Comparison of ENCODE assay signal across 17 mouse cellular contexts in the genomic region with DNA sequence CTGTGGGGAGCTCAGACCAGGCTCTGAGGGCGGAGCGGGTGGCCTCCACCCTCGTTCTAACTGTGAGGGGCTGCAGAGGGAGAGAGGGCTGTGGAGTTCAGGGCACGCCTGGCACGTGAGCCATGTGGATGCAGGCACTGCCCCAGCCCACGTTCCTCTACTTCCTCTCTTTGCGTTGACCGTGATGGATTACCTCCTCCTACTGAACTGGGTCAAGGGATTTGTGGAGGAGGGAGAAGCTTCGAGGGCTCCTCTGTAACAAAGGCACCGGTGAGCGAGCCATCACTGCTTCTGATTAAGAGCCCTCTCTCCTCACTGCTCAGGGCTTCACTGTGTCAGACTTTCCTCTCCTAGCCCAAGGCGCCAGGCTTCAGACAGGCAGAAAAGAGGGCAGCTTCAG.
A peak's percentile ranks its signal among the peaks of the same experiment; 100 is the strongest.
DNase-seq lines count a peak whose midpoint lies in the region; ATAC-seq lines count a peak whose summit lies in the region.
"Had no signal": no experiment of that assay in that cellular context is flagged by ENCODE, and none has a peak within 500 bp of the region (broad histone marks: within the 10 kb centered on the region; RNA-seq: fewer than 3 reads in every experiment).

No protein-coding gene starts in this region.

- peak; percentile 44 for DNase-seq in intestine, embryonic 14.5 days (ENCODE audit: low spot score)
- DNase-seq in testis, postnatal 10 days (ENCODE audit: low spot score): peak; percentile 32
- no peak for DNase-seq in testis, postnatal 14 days (ENCODE audit: low spot score)
- peak; percentile 32 for DNase-seq in embryo, embryonic 11 days
- no peak for DNase-seq in left cerebral cortex, adult 11 months (ENCODE audit: low spot score)
- no peak for DNase-seq in left cerebral cortex, postnatal 10 days (ENCODE audit: extremely low spot score in 1 of 2, low spot score in 2 of 2)
- DNase-seq: cerebellum, postnatal 36 days; forebrain, postnatal 0 days; gastrocnemius, postnatal 10 days; kidney, adult 18-20 months had no signal

- H3K4me2 ChIP-seq in intestine, embryonic 14.5 days (ENCODE audit: low read length): no peak overlapping the region
- H3K4me2 ChIP-seq in intestine, embryonic 15.5 days (replicated peaks): no peak overlapping the region
- H3K4me2 ChIP-seq: heart, embryonic 13.5 days; limb, embryonic 12.5 days; liver, embryonic 15.5 days had no signal

- no peak overlapping the region for H3K4me3 ChIP-seq in intestine, embryonic 14.5 days (ENCODE audit: low read depth, low read length)
- no peak overlapping the region for H3K4me3 ChIP-seq in intestine, embryonic 15.5 days (replicated peaks)
- H3K4me3 ChIP-seq: heart, embryonic 13.5 days; limb, embryonic 12.5 days; liver, embryonic 15.5 days had no signal

- no peak overlapping the region for H3K9ac ChIP-seq in intestine, embryonic 14.5 days (ENCODE audit: low read length)
- H3K9ac ChIP-seq in intestine, embryonic 15.5 days: no peak overlapping the region
- H3K9ac ChIP-seq: forebrain, postnatal 0 days; heart, embryonic 13.5 days; limb, embryonic 12.5 days; liver, embryonic 15.5 days had no signal

- H3K36me3 ChIP-seq in intestine, embryonic 14.5 days (ENCODE audit: control insufficient read depth, insufficient read depth, low read length): no peaks in the 10 kb centered on the region
- H3K36me3 ChIP-seq in intestine, embryonic 15.5 days: no peaks in the 10 kb centered on the region
- H3K36me3 ChIP-seq: heart, embryonic 13.5 days; limb, embryonic 12.5 days; liver, embryonic 15.5 days had no signal

- intact Hi-C loops in left cerebral cortex, postnatal 10 days (cut with DNase I): no loop called here

- no peaks in the 10 kb centered on the region for H3K27me3 ChIP-seq in intestine, embryonic 14.5 days (replicated peaks; ENCODE audit: control insufficient read depth, insufficient read depth, low read length)
- H3K27me3 ChIP-seq in intestine, embryonic 15.5 days (replicated peaks): no peaks in the 10 kb centered on the region
- H3K27me3 ChIP-seq: heart, embryonic 13.5 days; liver, embryonic 15.5 days had no signal

- no peaks in the 10 kb centered on the region for H3K9me3 ChIP-seq in intestine, embryonic 14.5 days (ENCODE audit: control insufficient read depth, low read length)
- H3K9me3 ChIP-seq in intestine, embryonic 15.5 days: no peaks in the 10 kb centered on the region
- H3K9me3 ChIP-seq: heart, embryonic 13.5 days; liver, embryonic 15.5 days had no signal

- WGBS in intestine, embryonic 14.5 days: 31% methylated on average over 12 of the region's 12 CpGs
- 45% methylated on average over 12 of the region's 12 CpGs for WGBS in intestine, embryonic 15.5 days

- no peaks in the 10 kb centered on the region for H3K4me1 ChIP-seq in intestine, embryonic 14.5 days (replicated peaks; ENCODE audit: control insufficient read depth, insufficient read depth, low read length)
- H3K4me1 ChIP-seq in intestine, embryonic 15.5 days (replicated peaks): no peaks in the 10 kb centered on the region
- H3K4me1 ChIP-seq: limb, embryonic 12.5 days; liver, embryonic 15.5 days had no signal

- H3K27ac ChIP-seq in intestine, embryonic 14.5 days (ENCODE audit: low read depth): no peak overlapping the region
- H3K27ac ChIP-seq in intestine, embryonic 15.5 days: no peak overlapping the region
- H3K27ac ChIP-seq: heart, embryonic 13.5 days; limb, embryonic 12.5 days; liver, embryonic 15.5 days; macrophage had no signal

- no peak for ATAC-seq in intestine, embryonic 14.5 days (replicated peaks; ENCODE audit: low FRiP score, low TSS enrichment, low read depth)
- ATAC-seq in intestine, embryonic 15.5 days: no peak
- ATAC-seq: activated CD4-positive, CD25-positive, alpha-beta regulatory T cell, adult 4 months; CD4-positive, CD25-positive, alpha-beta regulatory T cell, adult 4 months; forebrain, postnatal 0 days had no signal

Comparison
In these comparisons a context has a peak if more than half of its experiments do, and no peak if none do; other contexts are left out.
1. DNase-seq: peak in intestine, embryonic 14.5 days (single experiment), testis, postnatal 10 days (single experiment) and embryo, embryonic 11 days (single experiment); none in testis, postnatal 14 days (single experiment), left cerebral cortex, adult 11 months (single experiment) and left cerebral cortex, postnatal 10 days (0 of 2).